17 mouse cellular contexts compared by ENCODE assay signal in genomic region chr19:23893946-23894345, GRCm38 (mm10).
DNase-seq lines count a peak whose midpoint lies in the region; ATAC-seq and TF ChIP-seq lines count a peak whose summit lies in the region.
"Had no signal": no experiment of that assay in that cellular context is flagged by ENCODE, and none has a peak within 500 bp of the region (broad histone marks: within the 10 kb centered on the region; RNA-seq: fewer than 3 reads in every experiment).

No protein-coding gene starts in this region.

- H3K4me2 ChIP-seq in embryonic facial prominence, embryonic 11.5 days (ENCODE audit: low read depth, low read length): no peak overlapping the region
- H3K4me2 ChIP-seq in limb, embryonic 11.5 days (ENCODE audit: low read depth, severe bottlenecking): no peak overlapping the region

- H3K4me3 ChIP-seq in embryonic facial prominence, embryonic 11.5 days (ENCODE audit: low read depth, low read length): no peak overlapping the region
- H3K4me3 ChIP-seq in embryonic facial prominence, embryonic 10.5 days: no peak overlapping the region
- no peak overlapping the region for H3K4me3 ChIP-seq in limb, embryonic 11.5 days (ENCODE audit: low read depth, low read length)
- no peak overlapping the region for H3K4me3 ChIP-seq in limb, embryonic 10.5 days
- H3K4me3 ChIP-seq in testis, adult 2 months (ENCODE audit: control insufficient read depth, low read depth, low read length): peak overlapping the region; percentile 82

- H3K4me1 ChIP-seq in embryonic facial prominence, embryonic 11.5 days (ENCODE audit: control insufficient read depth, insufficient read depth, low read length): no peaks in the 10 kb centered on the region
- H3K4me1 ChIP-seq in embryonic facial prominence, embryonic 10.5 days: peaks cover 31% of the 10 kb centered on the region
- H3K4me1 ChIP-seq in limb, embryonic 11.5 days (ENCODE audit: control insufficient read depth, insufficient read depth, low read length): 0 out of 2 replicates have a peak, but pooled peaks cover 3% of the 10 kb centered on the region
- peaks cover 31% of the 10 kb centered on the region for H3K4me1 ChIP-seq in limb, embryonic 10.5 days
- peaks cover 21% of the 10 kb centered on the region for H3K4me1 ChIP-seq in testis, adult 2 months (ENCODE audit: control insufficient read depth, insufficient read depth, low read length)
- H3K4me1 ChIP-seq: liver, embryonic 13.5 days had no signal

- DNase-seq in embryonic facial prominence, embryonic 11.5 days (ENCODE audit: low spot score): peak; percentile 27
- DNase-seq in embryonic facial prominence, embryonic 10.5 days (ENCODE audit: low spot score): no peak
- peak; percentile 36 for DNase-seq in limb, embryonic 11.5 days (ENCODE audit: low spot score)
- no peak for DNase-seq in limb, embryonic 10.5 days (ENCODE audit: low spot score)
- no peak for DNase-seq in testis, postnatal 10 days (ENCODE audit: low spot score)
- DNase-seq in cerebellum, postnatal 36 days: no peak
- no peak for DNase-seq in layer of hippocampus, postnatal 10 days (ENCODE audit: low spot score in 2 of 2)
- DNase-seq: adrenal gland, adult 8-10 months; cerebellum, adult 9-10 months; liver, embryonic 13.5 days had no signal

- WGBS in embryonic facial prominence, embryonic 11.5 days: 67% methylated on average over 9 of the region's 9 CpGs
- 69% methylated on average over 9 of the region's 9 CpGs for WGBS in embryonic facial prominence, embryonic 10.5 days
- WGBS in limb, embryonic 11.5 days: 64% methylated on average over 9 of the region's 9 CpGs
- 65% methylated on average over 9 of the region's 9 CpGs for WGBS in limb, embryonic 10.5 days

- no peak for TF ChIP-seq POLR2A in testis, adult 2 months (IDR thresholded peaks at IDR 0.05; ENCODE audit: control insufficient read depth, low read depth, low read length)

- no peak for TF ChIP-seq CTCF in testis, adult 2 months (IDR thresholded peaks at IDR 0.05; ENCODE audit: control insufficient read depth, insufficient read depth, insufficient replicate concordance, low read depth, low read length)

- H3K9me3 ChIP-seq in embryonic facial prominence, embryonic 11.5 days (replicated peaks; ENCODE audit: control insufficient read depth, low read length): no peaks in the 10 kb centered on the region
- peaks cover 4% of the 10 kb centered on the region; the same call in 1 of the 2 replicates for H3K9me3 ChIP-seq in embryonic facial prominence, embryonic 10.5 days
- no peaks in the 10 kb centered on the region for H3K9me3 ChIP-seq in limb, embryonic 11.5 days (ENCODE audit: control insufficient read depth, low read length)
- H3K9me3 ChIP-seq in limb, embryonic 10.5 days (replicated peaks): no peaks in the 10 kb centered on the region
- H3K9me3 ChIP-seq: embryonic facial prominence, embryonic 15.5 days; intestine, embryonic 15.5 days; limb, embryonic 12.5 days; liver, embryonic 13.5 days; midbrain, embryonic 15.5 days had no signal

- peaks cover 19% of the 10 kb centered on the region for H3K27me3 ChIP-seq in embryonic facial prominence, embryonic 11.5 days (ENCODE audit: control insufficient read depth, insufficient read depth, low read length)
- peaks cover 83% of the 10 kb centered on the region for H3K27me3 ChIP-seq in embryonic facial prominence, embryonic 10.5 days (replicated peaks; ENCODE audit: low read depth, poor library complexity, severe bottlenecking)
- peaks cover 33% of the 10 kb centered on the region for H3K27me3 ChIP-seq in limb, embryonic 11.5 days (ENCODE audit: control insufficient read depth, insufficient read depth, low read length)
- peaks cover 86% of the 10 kb centered on the region for H3K27me3 ChIP-seq in limb, embryonic 10.5 days (ENCODE audit: low read depth, poor library complexity, severe bottlenecking)
- no peaks in the 10 kb centered on the region for H3K27me3 ChIP-seq in testis, adult 2 months (ENCODE audit: control insufficient read depth, insufficient read depth, low read length)

- H3K9ac ChIP-seq in embryonic facial prominence, embryonic 11.5 days (replicated peaks; ENCODE audit: low read length): no peak overlapping the region
- H3K9ac ChIP-seq in limb, embryonic 11.5 days (ENCODE audit: low read length): no peak overlapping the region
- H3K9ac ChIP-seq: kidney, embryonic 15.5 days; liver, embryonic 13.5 days; midbrain, embryonic 15.5 days had no signal

- no peaks in the 10 kb centered on the region for H3K36me3 ChIP-seq in embryonic facial prominence, embryonic 11.5 days (replicated peaks; ENCODE audit: control insufficient read depth, insufficient read depth, low read depth, low read length)
- H3K36me3 ChIP-seq in embryonic facial prominence, embryonic 10.5 days (replicated peaks): no peaks in the 10 kb centered on the region
- H3K36me3 ChIP-seq in limb, embryonic 11.5 days (ENCODE audit: control insufficient read depth, insufficient read depth, low read length): no peaks in the 10 kb centered on the region
- H3K36me3 ChIP-seq in limb, embryonic 10.5 days: no peaks in the 10 kb centered on the region
- no peaks in the 10 kb centered on the region; the same call in 1 of the 2 replicates for H3K36me3 ChIP-seq in testis, adult 2 months (ENCODE audit: control insufficient read depth, insufficient read depth, low read length)
- H3K36me3 ChIP-seq: embryonic facial prominence, embryonic 15.5 days; intestine, embryonic 15.5 days; kidney, embryonic 15.5 days; limb, embryonic 12.5 days; liver, embryonic 13.5 days had no signal

- H3K27ac ChIP-seq in embryonic facial prominence, embryonic 11.5 days (replicated peaks; ENCODE audit: low read depth, low read length): no peak overlapping the region
- H3K27ac ChIP-seq in embryonic facial prominence, embryonic 10.5 days (replicated peaks): no peak overlapping the region
- H3K27ac ChIP-seq in limb, embryonic 11.5 days (replicated peaks; ENCODE audit: low read depth, low read length): no peak overlapping the region
- no peak overlapping the region for H3K27ac ChIP-seq in limb, embryonic 10.5 days
- peak overlapping the region; percentile 69; the same call in 1 of the 2 replicates for H3K27ac ChIP-seq in testis, adult 2 months (ENCODE audit: control insufficient read depth, insufficient read depth, low read depth, low read length)
- H3K27ac ChIP-seq: embryonic facial prominence, embryonic 15.5 days; intestine, embryonic 15.5 days; kidney, embryonic 15.5 days; limb, embryonic 12.5 days; liver, embryonic 13.5 days; midbrain, embryonic 15.5 days had no signal

- ATAC-seq in embryonic facial prominence, embryonic 11.5 days (replicated peaks; ENCODE audit: insufficient number of reproducible peaks, low FRiP score, low TSS enrichment, low read depth): no peak
- no peak for ATAC-seq in limb, embryonic 11.5 days (ENCODE audit: insufficient number of reproducible peaks, low FRiP score, low TSS enrichment, low read depth)
- ATAC-seq: CD4-positive, CD25-positive, alpha-beta regulatory T cell, adult 4 months had no signal

Comparison
In these comparisons a context has a peak if more than half of its experiments do, and no peak if none do; other contexts are left out.
1. DNase-seq: peak in embryonic facial prominence, embryonic 11.5 days (single experiment) and limb, embryonic 11.5 days (single experiment); none in embryonic facial prominence, embryonic 10.5 days (single experiment), limb, embryonic 10.5 days (single experiment), testis, postnatal 10 days (single experiment), cerebellum, postnatal 36 days (0 of 2) and layer of hippocampus, postnatal 10 days (0 of 2).